Mouse (Mus musculus) hindlimb bud, embryonic 11.5 days (tissue): ENCODE measurements around the gene Mxra7.
"Not testable (repeated sequence)": the region's sequence is repeated elsewhere in the genome, so short reads cannot be mapped to it uniquely, and the experiment has no call there.

Source experiments
- DNase-seq: peaks from one replicate; pipeline ENCODE4 v3.0.0-alpha.2; 2012; ENCODE audit warnings: low read depth, low spot score; ENCODE audit errors: extremely low spot score

Gene Mxra7

GRCm38 (mm10) chr11:116847187-116848085 is 19.6 kb upstream of the Mxra7 start:
- DNase-seq = no peak

- DNase-seq = no peak
Observed at GRCm38 (mm10) chr11:116846593-116847181, 18.8 kb upstream of the Mxra7 start.

GRCm38 (mm10) chr11:116843261-116844233 is 15.7 kb upstream of the Mxra7 start, which contains the start of the genes Mettl23 and Jmjd6:
Gene Mettl23 (plus strand): TSS chr11:116843278.
Gene Jmjd6 (minus strand): TSS chr11:116843449.
- peak; percentile 83 for DNase-seq

- DNase-seq = no peak
Observed at GRCm38 (mm10) chr11:116842531-116843260, 14.8 kb upstream of the Mxra7 start.

GRCm38 (mm10) chr11:116840748-116841147 is 12.9 kb upstream of the Mxra7 start:
- no peak for DNase-seq

GRCm38 (mm10) chr11:116839601-116840000 is 11.8 kb upstream of the Mxra7 start:
- DNase-seq = no peak

GRCm38 (mm10) chr11:116838936-116839335 is 11.1 kb upstream of the Mxra7 start:
- no peak for DNase-seq

GRCm38 (mm10) chr11:116837441-116837840 is 9.6 kb upstream of the Mxra7 start:
- DNase-seq = no peak

GRCm38 (mm10) chr11:116836283-116836682 is 8.4 kb upstream of the Mxra7 start:
- DNase-seq = no peak

- no peak for DNase-seq
Observed at GRCm38 (mm10) chr11:116834954-116835353, 7.1 kb upstream of the Mxra7 start.

- no peak for DNase-seq
Observed at GRCm38 (mm10) chr11:116832172-116832685, 4.4 kb upstream of the Mxra7 start.

GRCm38 (mm10) chr11:116826550-116827504 is 1.0 kb downstream of the Mxra7 start:
- DNase-seq = no peak

GRCm38 (mm10) chr11:116825230-116825629 is 2.6 kb downstream of the Mxra7 start:
- DNase-seq = no peak

GRCm38 (mm10) chr11:116823885-116824284 is 4.0 kb downstream of the Mxra7 start:
- DNase-seq = not testable (repeated sequence)

GRCm38 (mm10) chr11:116823255-116823654 is 4.6 kb downstream of the Mxra7 start:
- no peak for DNase-seq

GRCm38 (mm10) chr11:116822626-116823025 is 5.2 kb downstream of the Mxra7 start:
- no peak for DNase-seq

GRCm38 (mm10) chr11:116822215-116822614 is 5.6 kb downstream of the Mxra7 start:
- no peak for DNase-seq

GRCm38 (mm10) chr11:116821057-116821940 is 6.5 kb downstream of the Mxra7 start:
- DNase-seq = no peak
